Mouse (Mus musculus) hindbrain, postnatal 0 days (tissue): Measurements from ENCODE around the gene Apba2. TPM values are rescaled to one million over a fixed set of nuclear protein-coding genes. Genes with fewer than 3 reads are reported as not detected.

Experiments
- ATAC-seq: fragments of 200-750 bp; cut with Nextera tagmentation; 2 replicates; pipeline ENCODE4 v1.8.0; 2017; ENCODE audit warnings: mild to moderate bottlenecking, moderate TSS enrichment, moderate library complexity
- DNase-seq: peaks from one replicate; pipeline ENCODE4 v3.0.0-alpha.2; 2015; ENCODE audit warnings: low spot score
- H3K27ac ChIP-seq: fragments of 300-500 bp; sonication (generic); 2 replicates; pipeline ENCODE4 v1.5.1; 2014; ENCODE audit warnings: mild to moderate bottlenecking
- H3K27me3 ChIP-seq: fragments of 300-500 bp; sonication (generic); 2 replicates; pipeline ENCODE4 v1.6.1; 2014; ENCODE audit warnings: low read length, mixed read lengths; ENCODE audit not compliant: insufficient read depth
- H3K36me3 ChIP-seq: fragments of 300-500 bp; sonication (generic); 2 replicates; pipeline ENCODE4 v1.6.1; 2014; ENCODE audit warnings: low read length, mixed read lengths; ENCODE audit not compliant: insufficient read depth
- H3K4me1 ChIP-seq: fragments of 300-500 bp; sonication (generic); 2 replicates; pipeline ENCODE4 v1.6.1; 2014; ENCODE audit warnings: antibody characterized with exemption, low read length, mixed read lengths; ENCODE audit not compliant: insufficient read depth
- H3K4me2 ChIP-seq: fragments of 300-500 bp; sonication (generic); 2 replicates; pipeline ENCODE4 v1.6.1; 2014; ENCODE audit warnings: low read depth, mild to moderate bottlenecking, low read length, moderate library complexity, mixed read lengths
- H3K4me3 ChIP-seq: fragments of 300-500 bp; sonication (generic); 2 replicates; pipeline ENCODE4 v1.5.1; 2014; ENCODE audit warnings: low read length
- H3K9ac ChIP-seq: fragments of 300-500 bp; sonication (generic); replicated peaks from 2 replicates; pipeline ENCODE4 v1.6.1; 2014; ENCODE audit warnings: mild to moderate bottlenecking, low read length, moderate library complexity, mixed read lengths
- H3K9me3 ChIP-seq: fragments of 300-500 bp; sonication (generic); 2 replicates; pipeline ENCODE4 v1.6.1; 2016; ENCODE audit warnings: low read length, mixed read lengths
- CTCF ChIP-seq: IDR thresholded peaks from 2 replicates; pipeline ENCODE4 v1.5.1; 2016; ENCODE audit warnings: antibody characterized with exemption, control low read depth, low read depth
- WGBS: fragments of 180-500 bp; shearing (Covaris S2); extraction: QIAGEN DNeasy Blood & Tissue Kit; methylation state at CpG from one replicate; pipeline ENCODE4 v1.1.7; 2014; 5-methylcytosine and 5-hydroxymethylcytosine counted together
- polyA plus RNA-seq: library from polyadenylated mRNA; unstranded; fragments of >200 nt; fragmentation: Nextera tagmentation; extraction: Ambion mirVana; gene quantifications from 2 replicates; pipeline ENCODE4 v1.2.1, GENCODE M21; 2015
- total RNA-seq: library from RNA; depleted of rRNA; stranded (reverse); fragments of >200 nt; gene quantifications from 2 replicates; pipeline ENCODE4 v1.2.3, GENCODE M21; 2014

Gene Apba2
- total and polyA plus RNA-seq, 2 experiments from 2014 or later = 180 to 474 TPM

DNA sequence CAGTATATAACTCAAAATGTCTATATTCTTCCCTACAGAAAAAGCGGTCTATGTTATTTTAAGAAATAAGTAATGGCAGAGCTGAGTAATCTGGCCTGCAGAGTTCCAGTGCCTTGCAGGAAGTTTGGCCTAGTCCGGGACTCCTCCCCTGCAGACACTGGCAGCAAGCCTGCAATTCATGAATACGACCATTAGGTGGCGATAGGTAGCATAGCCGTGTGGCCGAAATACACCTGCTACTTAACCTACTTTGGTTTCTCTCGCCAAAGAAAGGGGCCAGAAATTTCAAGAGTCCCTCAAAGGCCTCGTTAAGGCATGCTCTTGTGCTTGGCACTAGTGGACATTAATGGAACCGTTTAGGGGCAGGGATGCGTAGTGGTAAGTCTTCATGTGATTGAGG lies 4.1 kb upstream of the Apba2 start:
- Histone ChIP-seq H3K4me3 (no peak overlapping the region), H3K36me3 (no peaks in the 10 kb centered on the region), H3K27me3 (no peaks in the 10 kb centered on the region), H3K9ac (no peak overlapping the region), H3K9me3 (no peaks in the 10 kb centered on the region), H3K4me2 (no peak overlapping the region), H3K27ac (no peak overlapping the region), H3K4me1 (peaks cover 4% of the 10 kb centered on the region; the same call in 1 of the 2 replicates)
- 43% methylated on average over 10 of the region's 10 CpGs for WGBS
- ATAC-seq (no peak), DNase-seq (no peak)
- peak; percentile 62 for TF ChIP-seq CTCF

DNA sequence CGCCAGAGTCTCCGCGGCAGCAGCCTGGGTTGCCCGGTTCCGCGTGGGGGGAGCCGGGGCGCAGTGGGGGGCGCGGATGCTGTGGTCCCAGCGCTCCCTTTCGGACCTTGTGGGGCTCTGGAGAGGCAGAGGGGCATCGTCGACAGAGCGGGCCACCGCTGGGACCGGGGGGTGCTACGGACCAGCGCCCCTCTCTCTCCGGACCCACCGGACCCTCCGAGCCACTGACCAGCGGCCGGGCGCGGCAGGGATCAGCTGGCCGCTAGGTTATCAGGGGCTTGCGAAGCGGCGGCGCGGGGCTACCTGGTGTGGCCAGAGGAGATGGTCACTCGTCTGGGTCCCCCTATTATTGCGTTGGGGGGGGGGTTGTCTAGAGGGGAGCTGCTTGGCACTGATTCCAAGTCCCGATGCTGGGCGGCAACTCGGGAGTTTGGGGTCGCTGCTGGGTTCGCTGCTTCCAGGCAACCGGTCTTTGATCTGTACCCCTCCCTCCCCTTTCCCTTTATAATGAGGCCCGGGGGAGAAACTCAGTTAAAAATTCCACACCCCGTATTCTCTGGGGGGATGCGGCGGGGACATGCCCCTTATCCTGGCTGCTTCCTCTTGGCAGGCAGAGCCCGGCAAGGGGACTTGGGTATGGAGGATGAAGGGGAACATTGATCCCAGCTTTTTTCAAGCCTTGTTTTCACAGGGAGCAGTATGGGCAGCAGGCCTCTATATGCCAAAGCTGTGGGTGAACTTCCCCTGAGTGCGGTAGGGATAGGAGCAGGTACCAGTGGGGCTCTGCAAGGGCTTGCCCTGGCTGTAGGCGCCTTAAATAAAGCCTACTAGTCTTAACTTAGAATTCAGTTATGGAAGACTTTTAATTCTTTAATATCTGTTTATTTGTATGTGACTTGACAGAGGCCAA lies 1.0 kb downstream of the Apba2 start:
- WGBS = under 1% methylated on average over 46 of the region's 47 CpGs
- H3K4me2 ChIP-seq = peak overlapping the region; percentile 69
- H3K27ac ChIP-seq = peak overlapping the region; percentile 92
- H3K4me3 ChIP-seq = peak overlapping the region; percentile 71
- no peaks in the 10 kb centered on the region for H3K36me3 ChIP-seq
- DNase-seq = peak; percentile 56
- peak overlapping the region; percentile 91 for H3K9ac ChIP-seq
- TF ChIP-seq CTCF = no peak
- peak; percentile 41 for ATAC-seq
- no peaks in the 10 kb centered on the region for H3K27me3 ChIP-seq
- H3K9me3 ChIP-seq = no peaks in the 10 kb centered on the region
- H3K4me1 ChIP-seq = peaks cover 37% of the 10 kb centered on the region

DNA sequence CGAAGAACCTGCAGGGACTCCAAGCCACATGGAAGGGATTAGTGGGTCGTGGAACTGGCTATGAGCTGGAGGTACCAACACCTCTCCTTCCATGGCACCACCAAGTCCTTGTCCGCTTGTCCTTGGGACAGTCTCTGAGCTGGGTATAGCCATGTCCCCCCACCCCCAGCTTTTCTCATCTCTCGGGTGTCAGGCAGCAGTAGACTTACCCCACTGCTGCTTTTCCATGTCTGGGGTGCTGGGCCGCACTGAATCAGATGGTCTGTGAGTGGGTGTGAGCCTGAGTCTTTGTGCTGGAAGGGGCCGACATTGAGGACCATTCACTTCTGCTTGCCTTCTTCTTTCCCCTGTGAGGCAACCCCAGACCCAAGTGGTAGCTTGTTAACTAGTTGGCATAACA lies 2.1 kb downstream of the Apba2 start:
- H3K27ac ChIP-seq = no peak overlapping the region
- DNase-seq (no peak), ATAC-seq (no peak)
- peaks cover 40% of the 10 kb centered on the region for H3K4me1 ChIP-seq
- H3K4me2 ChIP-seq = peak overlapping the region; percentile 69
- H3K4me3 ChIP-seq = peak overlapping the region; percentile 71
- TF ChIP-seq CTCF = no peak
- WGBS = 64% methylated on average over 6 of the region's 6 CpGs
- H3K9me3 ChIP-seq = no peaks in the 10 kb centered on the region
- H3K9ac ChIP-seq = no peak overlapping the region; the same call in 1 of the 2 replicates
- no peaks in the 10 kb centered on the region for H3K27me3 ChIP-seq
- H3K36me3 ChIP-seq = no peaks in the 10 kb centered on the region

DNA sequence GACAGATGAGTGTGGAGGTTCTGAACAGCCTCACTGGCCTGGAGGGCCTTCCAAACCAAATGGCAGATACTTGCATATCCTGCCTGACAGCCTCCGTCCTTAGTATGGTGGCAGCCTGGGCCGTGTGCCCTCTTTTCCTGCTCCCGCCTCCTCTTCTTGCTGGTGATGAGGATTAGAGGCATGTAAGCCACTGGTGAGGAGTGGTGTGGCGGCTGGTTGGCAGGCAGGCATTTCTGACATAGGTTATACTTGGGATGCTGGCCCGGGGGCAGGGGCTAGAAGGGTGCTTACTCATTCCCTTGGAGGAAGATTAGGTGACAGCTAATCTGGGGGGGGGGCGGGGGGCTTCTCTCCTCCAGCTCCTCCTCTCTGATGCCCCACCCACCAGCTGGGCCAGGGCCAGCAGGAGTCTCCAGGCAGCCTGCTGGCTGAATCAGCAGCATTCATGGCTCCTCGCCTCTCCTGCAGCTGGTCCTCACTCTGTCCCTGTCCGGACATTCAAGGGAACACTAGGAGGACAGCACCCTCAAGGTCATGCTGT lies 3.3 kb downstream of the Apba2 start:
- no peak overlapping the region for H3K9ac ChIP-seq
- peak overlapping the region; percentile 69 for H3K4me2 ChIP-seq
- H3K4me3 ChIP-seq = peak overlapping the region; percentile 9
- H3K27me3 ChIP-seq = no peaks in the 10 kb centered on the region
- peak; percentile 27; the same call in 1 of the 2 replicates for TF ChIP-seq CTCF
- H3K36me3 ChIP-seq = no peaks in the 10 kb centered on the region
- peak overlapping the region; percentile 41; the same call in 1 of the 2 replicates for H3K27ac ChIP-seq
- H3K4me1 ChIP-seq = peaks cover 46% of the 10 kb centered on the region
- DNase-seq = peak; percentile 82
- 16% methylated on average over 8 of the region's 8 CpGs for WGBS
- peak; percentile 50 for ATAC-seq
- no peaks in the 10 kb centered on the region for H3K9me3 ChIP-seq

DNA sequence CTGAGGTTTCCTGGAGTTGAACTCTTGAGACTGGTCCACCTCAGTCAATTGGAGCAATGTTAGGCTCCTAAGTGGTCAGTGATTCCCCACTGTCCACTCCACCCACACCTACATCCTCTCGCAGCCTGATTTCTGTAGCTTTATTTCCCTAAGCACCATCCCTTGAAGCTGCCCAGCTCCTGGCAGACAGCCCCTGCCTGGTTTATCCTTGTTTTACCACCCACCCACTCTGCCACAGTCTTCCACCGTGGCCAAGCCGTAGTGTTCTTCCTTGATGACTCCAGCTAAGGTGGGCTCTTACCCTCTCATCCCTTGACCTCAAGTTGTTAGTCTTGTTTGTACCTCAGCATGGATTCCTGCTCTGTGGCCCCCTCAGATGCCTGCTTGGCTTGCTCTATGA lies 4.1 kb downstream of the Apba2 start:
- no peak overlapping the region for H3K9ac ChIP-seq
- peak overlapping the region; percentile 69; the same call in 1 of the 2 replicates for H3K4me2 ChIP-seq
- no peak overlapping the region for H3K4me3 ChIP-seq
- H3K27me3 ChIP-seq = no peaks in the 10 kb centered on the region
- H3K9me3 ChIP-seq = no peaks in the 10 kb centered on the region
- H3K4me1 ChIP-seq = peaks cover 54% of the 10 kb centered on the region
- no peak for TF ChIP-seq CTCF
- ATAC-seq (no peak), DNase-seq (no peak)
- 59% methylated on average over 3 of the region's 3 CpGs for WGBS
- H3K27ac ChIP-seq = peak overlapping the region; percentile 6; the same call in 1 of the 2 replicates
- H3K36me3 ChIP-seq = no peaks in the 10 kb centered on the region

DNA sequence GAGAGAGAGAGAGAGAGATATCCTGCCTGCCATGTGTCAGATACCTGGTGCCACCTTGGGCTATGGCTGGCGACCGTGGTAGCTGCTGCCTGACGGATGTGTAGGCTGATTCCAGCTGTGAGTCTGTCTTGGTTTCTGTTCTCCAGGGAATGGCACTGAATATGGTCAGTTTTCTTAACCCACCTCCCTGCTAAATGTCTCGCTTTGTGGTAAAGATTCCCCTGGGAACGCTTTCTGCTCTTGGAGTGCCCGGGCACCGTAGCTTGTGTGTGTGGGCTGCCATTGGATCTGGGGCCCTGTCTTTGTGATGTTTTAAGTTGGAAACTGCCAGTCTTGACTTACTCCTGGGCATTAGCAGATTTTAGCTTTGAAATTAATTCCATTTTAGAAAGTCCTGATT lies 7.3 kb downstream of the Apba2 start:
- TF ChIP-seq CTCF = no peak
- Histone ChIP-seq H3K36me3 (no peaks in the 10 kb centered on the region), H3K27me3 (no peaks in the 10 kb centered on the region), H3K9me3 (no peaks in the 10 kb centered on the region), H3K4me3 (no peak overlapping the region), H3K4me2 (no peak overlapping the region), H3K27ac (no peak overlapping the region), H3K9ac (no peak overlapping the region), H3K4me1 (peaks cover 50% of the 10 kb centered on the region)
- ATAC-seq = no peak
- WGBS = 58% methylated on average over 7 of the region's 7 CpGs
- no peak for DNase-seq
